Mouse (Mus musculus) limb, embryonic 13.5 days (tissue): ENCODE results near the gene Foxk2. TPM values are rescaled to one million over a fixed set of nuclear protein-coding genes. Genes with fewer than 3 reads are reported as not detected.
"Not testable (repeated sequence)": the region's sequence is repeated elsewhere in the genome, so short reads cannot be mapped to it uniquely, and the experiment has no call there.

Source experiments
- ATAC-seq: fragments of 200-750 bp; cut with Nextera tagmentation; 2 replicates; pipeline ENCODE4 v1.8.0; 2017; ENCODE audit warnings: low read depth, moderate number of reproducible peaks, moderate TSS enrichment; ENCODE audit not compliant: low FRiP score
- H3K27ac ChIP-seq: fragments of 300-500 bp; sonication (generic); 2 replicates; pipeline ENCODE4 v1.5.1; 2015; ENCODE audit warnings: inconsistent platforms, mild to moderate bottlenecking, moderate library complexity
- H3K27me3 ChIP-seq: fragments of 300-500 bp; sonication (generic); 2 replicates; pipeline ENCODE4 v1.6.1; 2015; ENCODE audit warnings: mild to moderate bottlenecking, inconsistent platforms
- H3K36me3 ChIP-seq: fragments of 300-500 bp; sonication (generic); 2 replicates; pipeline ENCODE4 v1.6.1; 2015; ENCODE audit warnings: inconsistent platforms, mild to moderate bottlenecking, moderate library complexity
- H3K4me1 ChIP-seq: fragments of 300-500 bp; sonication (generic); 2 replicates; pipeline ENCODE4 v1.6.1; 2015; ENCODE audit warnings: inconsistent platforms
- H3K4me2 ChIP-seq: fragments of 300-500 bp; sonication (generic); replicated peaks from 2 replicates; pipeline ENCODE4 v1.6.1; 2015; ENCODE audit warnings: inconsistent platforms, mild to moderate bottlenecking, moderate library complexity
- H3K4me3 ChIP-seq: fragments of 300-500 bp; sonication (generic); 2 replicates; pipeline ENCODE4 v1.5.1; 2015; ENCODE audit warnings: moderate library complexity, mild to moderate bottlenecking, inconsistent platforms
- H3K9ac ChIP-seq: fragments of 300-500 bp; sonication (generic); 2 replicates; pipeline ENCODE4 v1.6.1; 2015; ENCODE audit warnings: mild to moderate bottlenecking, inconsistent platforms
- H3K9me3 ChIP-seq: fragments of 300-500 bp; sonication (generic); 2 replicates; pipeline ENCODE4 v1.6.1; 2016; ENCODE audit warnings: inconsistent platforms
- WGBS: fragments of 180-500 bp; shearing (Covaris S2); methylation state at CpG from one replicate; pipeline ENCODE4 v1.1.7; 2015; 5-methylcytosine and 5-hydroxymethylcytosine counted together
- polyA plus RNA-seq: library from polyadenylated mRNA; unstranded; fragments of >200 nt; fragmentation: Nextera tagmentation; extraction: Ambion mirVana; gene quantifications from 2 replicates; pipeline ENCODE4 v1.2.1, GENCODE M21; 2015

Foxk2 gene
- polyA plus RNA-seq, 1 experiment from 2014 or later, result 9.2 TPM

- no peaks in the 10 kb centered on the region for H3K4me1 ChIP-seq
- no peak overlapping the region for H3K4me3 ChIP-seq
- no peak overlapping the region for H3K9ac ChIP-seq
- no peak for ATAC-seq
- no peaks in the 10 kb centered on the region for H3K27me3 ChIP-seq
- no peak overlapping the region for H3K4me2 ChIP-seq
- no peaks in the 10 kb centered on the region for H3K9me3 ChIP-seq
- H3K36me3 ChIP-seq, result peaks cover 91% of the 10 kb centered on the region
- 93% methylated on average over 5 of the region's 5 CpGs for WGBS
- no peak overlapping the region for H3K27ac ChIP-seq
Measured at GRCm38 (mm10) chr11:121294771-121295170, 35.0 kb downstream of the Foxk2 start.

- Histone ChIP-seq H3K4me3 (no peak overlapping the region), H3K9me3 (no peaks in the 10 kb centered on the region), H3K27ac (no peak overlapping the region), H3K4me2 (no peak overlapping the region), H3K4me1 (no peaks in the 10 kb centered on the region), H3K27me3 (no peaks in the 10 kb centered on the region), H3K9ac (no peak overlapping the region), H3K36me3 (peaks cover 92% of the 10 kb centered on the region)
- ATAC-seq, result no peak
- WGBS, result 89% methylated on average over 8 of the region's 8 CpGs
Measured at GRCm38 (mm10) chr11:121298493-121298892, 38.7 kb downstream of the Foxk2 start.

DNA sequence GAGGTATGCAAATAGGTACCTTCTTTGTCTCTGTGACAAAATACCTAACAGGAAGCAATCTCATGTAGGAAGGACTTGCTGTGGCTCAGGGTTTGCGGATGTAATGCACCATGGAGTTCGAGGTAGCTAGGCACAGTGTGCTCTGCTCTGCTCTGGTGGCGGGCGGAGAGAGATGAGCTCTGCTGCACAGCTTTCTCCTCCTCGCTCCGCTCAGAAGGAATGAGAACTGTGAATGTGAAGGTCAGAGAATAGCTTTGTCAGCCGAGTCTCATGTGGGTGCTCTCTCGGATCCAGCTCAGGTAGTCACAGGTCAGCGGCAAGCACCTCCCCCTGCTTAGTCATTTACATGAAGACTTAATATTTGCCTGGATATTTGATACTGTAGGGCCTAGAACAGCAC, 40.5 kb downstream of the Foxk2 start:
- Histone ChIP-seq H3K27ac (no peak overlapping the region), H3K36me3 (peaks cover 94% of the 10 kb centered on the region), H3K4me2 (no peak overlapping the region), H3K27me3 (no peaks in the 10 kb centered on the region), H3K9me3 (no peaks in the 10 kb centered on the region), H3K9ac (no peak overlapping the region), H3K4me3 (no peak overlapping the region), H3K4me1 (no peaks in the 10 kb centered on the region)
- ATAC-seq, result no peak
- 93% methylated on average over 9 of the region's 9 CpGs for WGBS

DNA sequence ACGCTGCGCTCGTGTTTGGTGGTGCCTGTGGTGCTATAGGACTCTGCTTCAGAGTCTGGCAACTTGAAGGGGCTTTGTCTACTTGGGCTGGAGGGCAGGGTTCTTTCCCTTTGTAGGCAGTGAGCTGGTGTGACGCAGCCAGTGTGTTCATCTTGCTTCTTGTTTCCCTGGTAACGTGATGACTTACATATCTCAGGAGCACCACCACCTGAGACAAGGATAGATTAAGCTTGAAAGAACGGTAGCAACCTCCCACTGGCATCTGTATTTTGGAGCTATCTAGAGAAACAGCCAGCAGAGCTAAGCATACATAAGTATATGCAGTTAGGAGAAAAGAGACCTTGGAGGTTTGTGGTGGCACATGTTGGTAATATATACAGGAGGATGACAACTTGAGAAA, 45.6 kb downstream of the Foxk2 start:
- Histone ChIP-seq H3K27me3 (no peaks in the 10 kb centered on the region), H3K36me3 (peaks cover 98% of the 10 kb centered on the region), H3K4me3 (no peak overlapping the region), H3K9ac (no peak overlapping the region), H3K27ac (no peak overlapping the region), H3K4me2 (no peak overlapping the region), H3K9me3 (peaks cover 7% of the 10 kb centered on the region), H3K4me1 (no peaks in the 10 kb centered on the region)
- no peak for ATAC-seq
- 94% methylated on average over 6 of the region's 6 CpGs for WGBS

DNA sequence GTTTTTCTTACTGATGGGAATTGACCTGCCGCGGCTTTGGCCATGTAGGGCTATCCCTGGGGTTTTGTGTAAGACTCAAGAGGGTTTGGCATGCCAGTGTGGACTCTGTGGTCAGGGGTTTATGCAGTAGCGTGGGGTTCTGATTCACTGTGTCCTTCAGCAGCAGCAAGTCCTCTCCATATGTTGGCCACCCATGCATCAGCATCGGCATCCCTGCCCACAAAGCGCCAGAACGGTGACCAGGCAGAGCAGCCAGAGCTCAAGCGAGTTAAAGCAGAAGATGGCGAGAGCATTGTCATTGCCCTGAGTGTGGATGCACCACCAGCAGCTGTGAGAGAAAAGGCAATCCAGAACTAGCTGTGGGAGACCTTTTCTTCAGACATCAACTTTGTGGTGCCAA, 46.8 kb downstream of the Foxk2 start:
- no peaks in the 10 kb centered on the region for H3K4me1 ChIP-seq
- no peak overlapping the region for H3K4me2 ChIP-seq
- H3K27ac ChIP-seq, result no peak overlapping the region
- no peak overlapping the region for H3K9ac ChIP-seq
- no peak for ATAC-seq
- no peaks in the 10 kb centered on the region for H3K27me3 ChIP-seq
- WGBS, result 96% methylated on average over 8 of the region's 8 CpGs
- peaks cover 91% of the 10 kb centered on the region for H3K36me3 ChIP-seq
- H3K4me3 ChIP-seq, result no peak overlapping the region
- H3K9me3 ChIP-seq, result peaks cover 12% of the 10 kb centered on the region

DNA sequence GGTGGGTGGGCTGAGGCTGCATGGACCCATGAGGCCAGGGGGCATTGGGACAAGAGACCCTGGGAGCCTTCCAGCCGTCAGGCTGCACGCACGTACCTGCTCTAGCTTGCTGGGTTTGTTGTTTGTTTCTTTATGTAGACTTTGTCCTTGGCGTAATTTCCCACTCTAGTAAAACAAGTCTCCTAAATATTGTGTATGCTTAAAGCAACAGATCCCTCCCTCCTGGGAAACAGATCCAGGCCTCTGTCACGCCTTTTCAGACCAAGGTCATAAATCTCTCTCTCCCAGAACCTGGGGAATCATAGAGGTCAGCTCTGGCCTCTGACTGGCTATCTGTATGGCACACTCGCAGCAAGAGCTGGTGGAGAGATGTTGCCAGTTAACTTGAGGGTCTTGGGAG, 47.9 kb downstream of the Foxk2 start:
- not testable (repeated sequence) for ATAC-seq, H3K4me2 ChIP-seq, H3K27me3 ChIP-seq, H3K4me1 ChIP-seq, H3K4me3 ChIP-seq, H3K27ac ChIP-seq, H3K9ac ChIP-seq
- WGBS, result 85% methylated on average over 6 of the region's 6 CpGs
- H3K36me3 ChIP-seq, result peaks cover 80% of the 10 kb centered on the region
- peaks cover 12% of the 10 kb centered on the region for H3K9me3 ChIP-seq

- no peaks in the 10 kb centered on the region for H3K27me3 ChIP-seq
- H3K4me1 ChIP-seq, result no peaks in the 10 kb centered on the region
- H3K4me3 ChIP-seq, result no peak overlapping the region
- WGBS, result 81% methylated on average over 1 of the region's 1 CpGs
- no peak overlapping the region for H3K27ac ChIP-seq
- H3K36me3 ChIP-seq, result peaks cover 51% of the 10 kb centered on the region
- no peak overlapping the region for H3K4me2 ChIP-seq
- ATAC-seq, result no peak
- peaks cover 2% of the 10 kb centered on the region; the same call in 1 of the 2 replicates for H3K9me3 ChIP-seq
- no peak overlapping the region for H3K9ac ChIP-seq
Measured at GRCm38 (mm10) chr11:121326034-121326433, 66.2 kb downstream of the Foxk2 start.

- ATAC-seq, result no peak
- Histone ChIP-seq H3K4me1 (no peaks in the 10 kb centered on the region), H3K4me2 (no peak overlapping the region), H3K4me3 (no peak overlapping the region), H3K36me3 (peaks cover 53% of the 10 kb centered on the region), H3K27ac (no peak overlapping the region), H3K9ac (no peak overlapping the region), H3K27me3 (no peaks in the 10 kb centered on the region), H3K9me3 (no peaks in the 10 kb centered on the region)
- 94% methylated on average over 5 of the region's 5 CpGs for WGBS
Measured at GRCm38 (mm10) chr11:121326681-121327080, 66.9 kb downstream of the Foxk2 start.

GRCm38 (mm10) chr11:121328206-121328605, 68.4 kb downstream of the Foxk2 start:
- Histone ChIP-seq H3K36me3 (peaks cover 68% of the 10 kb centered on the region), H3K9ac (no peak overlapping the region), H3K4me2 (no peak overlapping the region), H3K4me1 (no peaks in the 10 kb centered on the region), H3K27ac (no peak overlapping the region), H3K4me3 (no peak overlapping the region), H3K27me3 (no peaks in the 10 kb centered on the region), H3K9me3 (no peaks in the 10 kb centered on the region)
- ATAC-seq, result no peak
- 96% methylated on average over 9 of the region's 9 CpGs for WGBS

DNA sequence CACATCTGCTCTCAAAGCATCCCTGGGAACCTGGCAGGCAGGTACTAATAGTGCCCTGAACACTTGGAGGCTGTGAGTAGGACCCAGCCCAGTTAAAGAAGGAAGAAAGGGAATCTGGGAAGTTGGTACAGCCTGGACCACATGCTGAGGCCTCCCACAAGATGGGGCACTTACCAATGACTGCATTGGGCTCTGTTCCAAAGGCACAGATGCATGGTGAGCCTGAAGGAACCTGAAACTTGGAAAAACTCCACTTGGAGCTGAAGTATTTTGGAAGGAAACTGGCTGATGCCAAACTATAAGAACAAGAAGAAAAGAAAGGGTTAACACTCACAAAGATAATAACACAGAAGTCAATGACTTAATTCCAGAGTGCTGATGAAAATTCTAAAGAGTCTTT, 68.8 kb downstream of the Foxk2 start:
- Histone ChIP-seq H3K36me3 (peaks cover 70% of the 10 kb centered on the region), H3K9ac (no peak overlapping the region), H3K4me2 (no peak overlapping the region), H3K4me3 (no peak overlapping the region), H3K9me3 (no peaks in the 10 kb centered on the region), H3K27me3 (no peaks in the 10 kb centered on the region), H3K27ac (no peak overlapping the region), H3K4me1 (no peaks in the 10 kb centered on the region)
- no peak for ATAC-seq

DNA sequence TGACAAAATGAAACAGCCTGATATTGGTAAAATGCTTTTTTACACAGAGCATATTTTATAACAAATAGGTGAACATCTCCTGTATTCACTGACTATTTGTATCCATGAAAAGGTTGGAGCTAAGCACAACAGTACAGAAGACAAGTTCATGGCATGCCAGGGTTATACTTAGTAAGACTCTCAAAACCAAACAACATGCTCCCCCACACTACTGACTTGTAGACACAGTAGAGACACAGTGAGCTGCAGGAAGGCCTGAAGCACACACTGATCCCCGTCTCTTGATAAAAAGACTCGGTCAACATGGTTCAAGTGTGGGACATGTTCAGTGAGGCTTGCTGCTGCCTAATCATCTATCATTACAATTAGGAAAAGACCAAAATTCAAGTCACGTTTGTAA, 71.9 kb downstream of the Foxk2 start:
- Histone ChIP-seq H3K27ac (no peak overlapping the region), H3K9ac (no peak overlapping the region), H3K27me3 (no peaks in the 10 kb centered on the region), H3K4me3 (no peak overlapping the region), H3K36me3 (peaks cover 91% of the 10 kb centered on the region), H3K4me1 (no peaks in the 10 kb centered on the region), H3K4me2 (no peak overlapping the region), H3K9me3 (no peaks in the 10 kb centered on the region)
- no peak for ATAC-seq
- WGBS, result 95% methylated on average over 3 of the region's 3 CpGs

- peaks cover 63% of the 10 kb centered on the region for H3K36me3 ChIP-seq
Measured at GRCm38 (mm10) chr11:121339647-121340046, 79.9 kb downstream of the Foxk2 start.

GRCm38 (mm10) chr11:121340287-121340686, 80.5 kb downstream of the Foxk2 start:
- Histone ChIP-seq H3K4me1 (no peaks in the 10 kb centered on the region), H3K9me3 (no peaks in the 10 kb centered on the region), H3K27ac (no peak overlapping the region), H3K4me2 (no peak overlapping the region), H3K36me3 (peaks cover 63% of the 10 kb centered on the region), H3K27me3 (no peaks in the 10 kb centered on the region), H3K4me3 (no peak overlapping the region), H3K9ac (no peak overlapping the region)
- ATAC-seq, result no peak
- 90% methylated on average over 1 of the region's 1 CpGs for WGBS

More at GRCm38 (mm10) chr11:121339647-121340046, 79.9 kb downstream of the Foxk2 start:
- H3K4me3 ChIP-seq, result no peak overlapping the region
- no peaks in the 10 kb centered on the region for H3K27me3 ChIP-seq
- ATAC-seq, result no peak
- no peaks in the 10 kb centered on the region for H3K4me1 ChIP-seq
- H3K4me2 ChIP-seq, result no peak overlapping the region
- no peak overlapping the region for H3K9ac ChIP-seq
- H3K27ac ChIP-seq, result no peak overlapping the region
- WGBS, result 83% methylated on average over 1 of the region's 1 CpGs
- no peaks in the 10 kb centered on the region for H3K9me3 ChIP-seq
